Mouse (Mus musculus) heart, adult 2 months (tissue): Measurements from ENCODE around the gene Kat6b.

ENCODE experiments used
- CTCF ChIP-seq: fragments of 200-600 bp; IDR thresholded peaks from 2 replicates; pipeline ENCODE4 v1.8.1; 2022; ENCODE audit warnings: antibody characterized with exemption, mild to moderate bottlenecking, moderate library complexity
- EP300 ChIP-seq: fragments of 200-500 bp; IDR thresholded peaks from 2 replicates; pipeline ENCODE4 v1.6.1; 2011; ENCODE audit warnings: low read depth, low read length, control low read depth; ENCODE audit not compliant: insufficient read depth
- POLR2A ChIP-seq: fragments of 200-500 bp; IDR thresholded peaks from 2 replicates; pipeline ENCODE4 v1.6.1; 2011; ENCODE audit warnings: mild to moderate bottlenecking, low read depth, low read length, control low read depth; ENCODE audit not compliant: insufficient read depth

GRCm38 (mm10) chr14:21546351-21546750 is 65.1 kb downstream of the Kat6b start:
- TF ChIP-seq POLR2A: no peak
- no peak for TF ChIP-seq CTCF
- no peak for TF ChIP-seq EP300
